Mouse (Mus musculus) embryonic facial prominence, embryonic 10.5 days (tissue): Measurements from ENCODE around the gene Atf7ip2. TPM values are rescaled to one million over a fixed set of nuclear protein-coding genes. Genes with fewer than 3 reads are reported as not detected.

Experiments used
- DNase-seq: peaks from one replicate; pipeline ENCODE4 v3.0.0-alpha.2; 2017; ENCODE audit warnings: low spot score
- H3K27ac ChIP-seq: fragments of 300-500 bp; sonication (generic); replicated peaks from 2 replicates; pipeline ENCODE4 v1.5.1; 2016; ENCODE audit warnings: mild to moderate bottlenecking
- H3K27me3 ChIP-seq: fragments of 300-500 bp; sonication (generic); replicated peaks from 2 replicates; pipeline ENCODE4 v1.6.1; 2016; ENCODE audit warnings: low read depth, mild to moderate bottlenecking; ENCODE audit not compliant: poor library complexity, severe bottlenecking
- H3K36me3 ChIP-seq: fragments of 300-500 bp; sonication (generic); replicated peaks from 2 replicates; pipeline ENCODE4 v1.6.1; 2016; ENCODE audit warnings: mild to moderate bottlenecking, moderate library complexity
- H3K4me1 ChIP-seq: fragments of 300-500 bp; sonication (generic); 2 replicates; pipeline ENCODE4 v1.6.1; 2016
- H3K4me3 ChIP-seq: fragments of 300-500 bp; sonication (generic); 2 replicates; pipeline ENCODE4 v1.5.1; 2016; ENCODE audit warnings: mild to moderate bottlenecking, moderate library complexity
- H3K9me3 ChIP-seq: fragments of 300-500 bp; sonication (generic); 2 replicates; pipeline ENCODE4 v1.6.1; 2016; ENCODE audit warnings: mild to moderate bottlenecking
- WGBS: fragments of 180-500 bp; shearing (Covaris S2); methylation state at CpG from one replicate; pipeline ENCODE4 v1.1.7; 2016; 5-methylcytosine and 5-hydroxymethylcytosine counted together
- microRNA-seq: library from miRNA; unstranded; fragments of <30 nt; microRNA quantifications from one replicate; pipeline ENCODE4, GENCODE M21; 2017
- polyA plus RNA-seq: library from polyadenylated mRNA; unstranded; fragments of >200 nt; fragmentation: Nextera tagmentation; extraction: Ambion mirVana; gene quantifications from 2 replicates; pipeline ENCODE4 v1.2.1, GENCODE M21; 2016

Gene Atf7ip2
- polyA plus RNA-seq, 1 experiment from 2014 or later, result 2.2 TPM

DNA sequence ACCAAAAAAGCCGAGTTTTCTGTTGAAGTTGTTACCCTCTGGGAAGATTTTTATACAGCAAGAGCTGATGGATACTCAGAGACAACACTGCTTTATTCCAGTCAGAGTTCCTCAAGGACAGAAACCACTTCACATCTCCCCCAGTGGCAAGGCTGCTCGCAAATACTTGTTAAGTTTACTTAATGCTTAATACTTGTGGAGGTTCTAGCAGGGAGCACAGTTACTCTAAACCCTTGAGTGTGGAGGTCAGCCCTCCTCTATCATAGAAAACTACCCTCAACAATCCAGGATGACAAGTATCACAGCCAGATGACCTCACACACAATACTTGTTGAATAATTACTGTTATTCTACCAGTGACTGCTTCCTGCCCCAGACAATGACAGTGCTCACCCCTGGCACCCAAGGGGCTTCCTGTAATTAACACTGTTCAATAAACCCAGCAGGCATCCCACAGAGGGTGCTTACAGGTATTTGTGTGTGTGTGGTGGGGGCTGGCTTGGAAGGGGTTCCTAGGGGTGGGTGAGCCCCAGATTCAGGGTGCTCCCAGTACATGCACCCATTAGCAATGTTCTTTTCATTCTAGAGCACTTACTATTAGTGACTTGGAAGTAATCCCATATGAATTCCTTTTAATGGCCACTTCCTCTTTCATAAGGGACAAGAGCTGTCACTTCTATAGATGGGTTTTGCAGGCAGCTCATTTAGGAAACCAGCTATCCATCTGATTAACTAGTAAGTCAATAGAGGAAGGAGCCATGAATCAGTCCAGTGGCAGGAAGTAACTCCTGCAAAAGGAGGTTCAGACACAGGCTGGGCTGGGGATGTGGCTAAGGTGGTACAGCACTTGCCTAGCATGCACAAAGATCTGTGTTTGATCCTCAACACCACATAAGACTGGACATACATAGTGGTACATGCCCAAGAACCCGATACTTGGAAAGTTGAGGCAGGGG, 108.0 kb downstream of the Atf7ip2 start:
- WGBS, result 72% methylated on average over 3 of the region's 3 CpGs
- no peak for DNase-seq
- no peaks in the 10 kb centered on the region; the same call in 1 of the 2 replicates for H3K27me3 ChIP-seq
- H3K4me1 ChIP-seq, result peaks cover 12% of the 10 kb centered on the region
- H3K36me3 ChIP-seq, result no peaks in the 10 kb centered on the region
- no peaks in the 10 kb centered on the region for H3K9me3 ChIP-seq
- no peak overlapping the region for H3K27ac ChIP-seq
- H3K4me3 ChIP-seq, result no peak overlapping the region

Small RNAs within 50 kb of the gene (microRNA-seq; reads per million reads assigned to microRNA genes)
- not detected for gene Gm22932

Other genes starting within 250 kb of the Atf7ip2 start
- gene Grin2a, start 197.2 kb upstream of the Atf7ip2 start, polyA plus RNA-seq, result 0.57 and 0.72 TPM in 2 replicates
- gene Rpl39l, start 22.5 kb upstream of the Atf7ip2 start, polyA plus RNA-seq, result 0.30 TPM in 1 of 2 replicates, not detected in the other
- 2.1 and 3.2 TPM in 2 replicates for gene Emp2, start 121.3 kb downstream of the Atf7ip2 start, polyA plus RNA-seq
- gene Tekt5, start 202.8 kb downstream of the Atf7ip2 start, polyA plus RNA-seq, result 0.07 TPM in 1 of 2 replicates, not detected in the other
- 88.3 and 89.9 TPM in 2 replicates for gene Nubp1, start 219.2 kb downstream of the Atf7ip2 start, polyA plus RNA-seq